Mouse (Mus musculus) brain, embryonic 14.5 days (tissue): ENCODE results near the gene Ctnnbip1. TPM values are rescaled to one million over a fixed set of nuclear protein-coding genes. Genes with fewer than 3 reads are reported as not detected.

Source experiments
- DNase-seq: peaks from one replicate; pipeline ENCODE4 v3.0.0-alpha.2; 2011; ENCODE audit warnings: low read depth
- CTCF ChIP-seq: fragments of 200-500 bp; IDR thresholded peaks from 2 replicates; pipeline ENCODE4 v1.5.1; 2012; ENCODE audit warnings: inconsistent platforms, mild to moderate bottlenecking, moderate library complexity, borderline replicate concordance; ENCODE audit not compliant: insufficient read depth, insufficient read length; ENCODE audit errors: extremely low read depth
- POLR2A ChIP-seq: fragments of 200-500 bp; IDR thresholded peaks from 2 replicates; pipeline ENCODE4 v1.6.1; 2012; ENCODE audit warnings: mild to moderate bottlenecking, inconsistent platforms, borderline replicate concordance; ENCODE audit not compliant: poor library complexity, insufficient read depth, insufficient read length, severe bottlenecking; ENCODE audit errors: extremely low read depth
- polyA plus RNA-seq: library from polyadenylated mRNA; depleted of rRNA; stranded (reverse); fragments of >200 nt; gene quantifications from 2 replicates; pipeline ENCODE4 v1.2.3, GENCODE M21; 2012

Gene Ctnnbip1
- polyA plus RNA-seq, 1 experiment: 62.8 TPM

DNA sequence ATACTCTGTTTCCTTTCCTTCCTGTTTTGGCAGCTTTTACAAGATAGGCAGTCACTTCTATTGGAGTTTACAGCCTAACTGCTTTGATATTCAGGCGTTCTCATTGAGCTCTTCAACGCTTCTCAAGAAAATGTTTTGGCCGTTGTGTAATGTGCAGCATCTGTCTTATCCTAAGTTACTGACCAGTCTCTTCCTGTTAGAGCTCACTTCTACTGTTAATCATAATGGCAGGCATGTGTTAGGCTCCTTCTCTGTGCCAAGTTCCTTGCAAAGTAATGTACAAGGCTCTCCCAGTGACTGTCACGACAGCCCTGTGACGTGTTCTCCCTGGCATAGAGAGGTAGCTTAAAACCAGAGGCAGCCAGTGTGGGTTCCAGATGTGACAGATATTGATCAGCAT is 33.7 kb downstream of the Ctnnbip1 start:
- TF ChIP-seq CTCF (no peak), POLR2A (no peak)
- DNase-seq: no peak

DNA sequence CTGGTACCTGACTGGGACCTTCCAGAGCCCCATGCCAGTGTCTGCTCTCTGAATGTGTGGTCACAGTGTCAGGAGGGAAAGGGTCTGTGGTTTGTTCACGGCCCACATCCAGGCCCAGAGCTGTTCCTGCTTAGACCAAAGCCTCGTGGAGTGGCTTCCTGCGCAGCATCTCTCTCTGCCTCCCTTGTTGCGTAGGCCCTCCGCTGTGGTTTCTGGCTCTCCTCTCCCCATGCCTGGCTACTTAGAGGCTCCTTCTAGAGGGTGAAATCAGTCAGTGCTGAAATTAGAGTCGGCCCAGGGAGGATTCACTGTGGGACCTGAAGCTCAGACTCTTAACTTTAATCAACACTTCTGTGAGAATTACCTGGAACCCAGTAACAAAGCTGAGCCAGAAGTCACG is 35.8 kb downstream of the Ctnnbip1 start:
- TF ChIP-seq POLR2A (no peak), CTCF (no peak)
- no peak for DNase-seq

- no peak for DNase-seq
- TF ChIP-seq CTCF (no peak), POLR2A (no peak)
These were observed 38.1 kb downstream of the Ctnnbip1 start for GRCm38 (mm10) chr4:149556111-149556510.

GRCm38 (mm10) chr4:149557905-149558304 is 39.9 kb downstream of the Ctnnbip1 start:
- TF ChIP-seq CTCF (no peak), POLR2A (no peak)
- no peak for DNase-seq

GRCm38 (mm10) chr4:149558389-149558788 is 40.4 kb downstream of the Ctnnbip1 start:
- DNase-seq: no peak
- no peak for TF ChIP-seq POLR2A
- TF ChIP-seq CTCF: no peak

DNA sequence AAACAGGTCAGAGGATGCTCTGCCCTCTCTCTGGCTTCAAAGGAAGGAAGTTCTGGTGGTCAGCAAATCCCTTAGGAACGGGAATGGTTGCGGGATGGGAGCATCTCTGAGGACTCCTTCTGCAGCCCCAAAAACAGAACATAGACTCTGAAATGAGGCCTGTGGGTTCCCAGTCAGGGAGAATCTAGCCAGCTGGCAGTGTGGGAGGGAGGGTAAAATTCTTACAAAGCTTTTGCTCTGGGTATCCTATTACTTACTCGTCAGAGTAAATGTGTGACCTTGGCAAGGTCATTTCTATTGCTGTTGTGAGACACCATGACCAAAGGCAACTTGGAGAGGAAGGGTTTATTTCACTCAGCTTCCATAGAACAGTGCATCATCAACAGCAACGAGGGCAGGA is 43.4 kb downstream of the Ctnnbip1 start:
- TF ChIP-seq CTCF (no peak), POLR2A (no peak)

GRCm38 (mm10) chr4:149561986-149562904 is 44.2 kb downstream of the Ctnnbip1 start:
- peak; percentile 89 for DNase-seq
- no peak for TF ChIP-seq CTCF
- no peak for TF ChIP-seq POLR2A

More for the DNA sequence above, 43.4 kb downstream of the Ctnnbip1 start:
- DNase-seq: no peak

DNA sequence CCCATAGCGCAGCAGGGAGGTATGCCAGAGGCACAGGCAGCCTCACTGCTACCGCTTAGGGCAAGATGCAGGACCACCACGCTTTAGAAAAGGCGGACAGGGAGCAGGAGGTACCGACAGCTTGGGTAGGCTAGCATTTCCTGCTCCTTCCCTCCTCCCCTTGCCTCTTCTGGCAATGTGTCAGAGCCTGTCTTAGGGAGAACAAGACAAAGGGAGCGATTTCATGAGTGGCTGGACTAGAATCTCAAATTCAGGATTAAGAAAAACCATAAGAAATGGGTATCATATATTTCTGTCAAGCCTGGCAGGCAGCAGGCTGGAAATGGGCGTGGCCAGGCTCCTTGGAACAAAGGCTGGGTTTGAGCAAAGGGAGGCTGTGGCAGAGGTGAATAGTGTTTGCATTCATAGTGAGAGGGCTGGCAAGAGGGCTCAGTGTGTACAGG is 44.9 kb downstream of the Ctnnbip1 start:
- TF ChIP-seq CTCF (no peak), POLR2A (no peak)
- DNase-seq: peak; percentile 92

- TF ChIP-seq POLR2A (no peak), CTCF (no peak)
These were observed 45.9 kb downstream of the Ctnnbip1 start for GRCm38 (mm10) chr4:149563941-149564361.

DNA sequence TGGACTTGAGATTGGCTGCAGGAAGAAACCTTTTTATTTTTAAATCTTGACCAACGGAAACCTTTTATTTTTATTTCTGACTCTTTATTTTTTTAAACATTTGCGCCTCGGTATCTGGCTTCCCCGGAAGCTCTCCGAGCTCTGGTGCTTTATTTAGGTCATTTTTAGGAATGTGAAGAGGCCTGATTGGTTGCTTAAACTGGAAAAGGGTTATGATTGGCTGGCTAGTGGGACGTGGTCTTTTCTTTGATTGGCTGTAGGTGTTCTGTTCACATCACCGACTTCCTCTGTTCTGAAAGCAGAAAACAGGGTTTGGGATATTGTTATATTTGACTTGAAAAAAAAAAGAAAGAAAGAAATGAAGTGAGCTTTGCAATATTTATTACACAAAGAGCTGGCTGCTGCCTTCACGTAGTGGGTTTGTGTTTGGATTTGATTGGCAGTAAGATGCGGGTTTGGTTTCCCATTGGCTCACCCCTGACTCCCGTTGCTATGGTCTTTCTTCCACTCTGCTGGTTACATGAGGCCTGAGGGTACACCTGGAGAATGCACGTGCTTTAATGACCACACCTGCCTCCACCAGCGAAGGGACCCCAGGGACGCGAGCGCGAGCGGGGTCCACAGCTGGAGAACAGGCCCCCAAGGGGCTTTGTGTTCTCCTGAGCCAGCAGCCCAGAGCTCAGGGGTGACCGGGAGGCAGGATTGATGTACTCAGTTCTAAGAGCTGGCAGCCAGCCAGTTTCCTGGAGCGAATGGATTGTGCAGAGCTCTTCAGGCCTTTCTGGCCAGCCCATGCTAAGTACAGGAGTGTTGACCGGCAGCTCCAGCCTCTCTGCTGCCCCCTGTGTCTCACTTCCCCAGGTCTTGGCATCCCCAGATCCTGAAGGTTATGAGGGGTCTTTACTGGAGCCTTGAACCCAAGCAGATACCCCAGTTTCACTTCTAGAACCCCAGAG is 46.7 kb downstream of the Ctnnbip1 start:
- TF ChIP-seq POLR2A: no peak
- peak; percentile 53 for TF ChIP-seq CTCF
- peak; percentile 92 for DNase-seq

More at GRCm38 (mm10) chr4:149563941-149564361, 45.9 kb downstream of the Ctnnbip1 start:
- no peak for DNase-seq
